Mouse (Mus musculus) liver, embryonic 16.5 days (tissue): ENCODE measurements around the gene Cgnl1. TPM values are rescaled to one million over a fixed set of nuclear protein-coding genes. Genes with fewer than 3 reads are reported as not detected.

Experiments used
- ATAC-seq: fragments of 200-750 bp; cut with Nextera tagmentation; 2 replicates; pipeline ENCODE4 v1.8.0; 2017; ENCODE audit warnings: low read depth, mild to moderate bottlenecking, moderate number of reproducible peaks, moderate library complexity
- H3K27ac ChIP-seq: fragments of 300-500 bp; sonication (generic); 2 replicates; pipeline ENCODE4 v1.5.1; 2014; ENCODE audit warnings: mild to moderate bottlenecking, low read length
- H3K27me3 ChIP-seq: fragments of 300-500 bp; sonication (generic); 2 replicates; pipeline ENCODE4 v1.6.1; 2014; ENCODE audit warnings: low read depth, low read length, mixed read lengths; ENCODE audit not compliant: control insufficient read depth, insufficient read depth
- H3K36me3 ChIP-seq: fragments of 300-500 bp; sonication (generic); 2 replicates; pipeline ENCODE4 v1.6.1; 2014; ENCODE audit warnings: mild to moderate bottlenecking; ENCODE audit not compliant: control insufficient read depth, insufficient read depth
- H3K4me1 ChIP-seq: fragments of 300-500 bp; sonication (generic); 2 replicates; pipeline ENCODE4 v1.6.1; 2014; ENCODE audit warnings: low read depth, low read length, mixed read lengths; ENCODE audit not compliant: control insufficient read depth
- H3K4me2 ChIP-seq: fragments of 300-500 bp; sonication (generic); 2 replicates; pipeline ENCODE4 v1.6.1; 2014; ENCODE audit warnings: low read depth, low read length, mixed read lengths
- H3K4me3 ChIP-seq: fragments of 300-500 bp; sonication (generic); 2 replicates; pipeline ENCODE4 v1.5.1; 2014; ENCODE audit warnings: low read depth, mild to moderate bottlenecking, low read length
- H3K9ac ChIP-seq: fragments of 300-500 bp; sonication (generic); 2 replicates; pipeline ENCODE4 v1.6.1; 2014; ENCODE audit warnings: low read depth, low read length
- H3K9me3 ChIP-seq: fragments of 300-500 bp; sonication (generic); replicated peaks from 2 replicates; pipeline ENCODE4 v1.6.1; 2016; ENCODE audit warnings: low read length; ENCODE audit not compliant: control insufficient read depth
- WGBS: fragments of 180-500 bp; shearing (Covaris S2); extraction: QIAGEN DNeasy Blood & Tissue Kit; methylation state at CpG from one replicate; pipeline ENCODE4 v1.1.7; 2014; ENCODE audit not compliant: insufficient replicate concordance; 5-methylcytosine and 5-hydroxymethylcytosine counted together
- polyA plus RNA-seq: library from polyadenylated mRNA; unstranded; fragments of >200 nt; fragmentation: Nextera tagmentation; extraction: Ambion mirVana; gene quantifications from 2 replicates; pipeline ENCODE4 v1.2.1, GENCODE M21; 2015

The Cgnl1 gene
- polyA plus RNA-seq, 1 experiment from 2014 or later, result 2.6 TPM

DNA sequence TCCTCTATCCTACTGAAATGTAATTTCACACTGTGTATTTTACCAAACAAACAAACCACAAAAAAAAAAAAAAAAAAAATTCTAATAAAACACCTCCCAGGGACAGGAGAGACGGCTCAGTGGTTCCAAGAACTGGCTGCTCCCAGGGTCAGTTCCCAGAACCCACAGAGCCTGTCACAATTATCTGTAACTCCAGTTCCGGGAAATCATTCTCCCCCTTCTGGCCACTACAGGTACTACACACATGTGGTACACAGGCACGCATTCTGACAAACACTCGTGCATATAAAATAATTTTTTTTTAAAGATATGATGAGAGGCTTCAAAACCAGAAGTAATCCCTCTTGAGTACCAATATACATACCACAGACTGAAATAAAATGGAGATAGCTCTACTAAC lies 9.7 kb downstream of the Cgnl1 start:
- H3K4me1 ChIP-seq, result no peaks in the 10 kb centered on the region; the same call in 1 of the 2 replicates
- no peak overlapping the region for H3K4me2 ChIP-seq
- no peak overlapping the region for H3K4me3 ChIP-seq
- H3K27ac ChIP-seq, result no peak overlapping the region
- no peaks in the 10 kb centered on the region for H3K9me3 ChIP-seq
- ATAC-seq, result no peak
- no peaks in the 10 kb centered on the region for H3K36me3 ChIP-seq
- no peaks in the 10 kb centered on the region for H3K27me3 ChIP-seq
- 69% methylated on average over 4 of the region's 4 CpGs for WGBS
- H3K9ac ChIP-seq, result no peak overlapping the region

DNA sequence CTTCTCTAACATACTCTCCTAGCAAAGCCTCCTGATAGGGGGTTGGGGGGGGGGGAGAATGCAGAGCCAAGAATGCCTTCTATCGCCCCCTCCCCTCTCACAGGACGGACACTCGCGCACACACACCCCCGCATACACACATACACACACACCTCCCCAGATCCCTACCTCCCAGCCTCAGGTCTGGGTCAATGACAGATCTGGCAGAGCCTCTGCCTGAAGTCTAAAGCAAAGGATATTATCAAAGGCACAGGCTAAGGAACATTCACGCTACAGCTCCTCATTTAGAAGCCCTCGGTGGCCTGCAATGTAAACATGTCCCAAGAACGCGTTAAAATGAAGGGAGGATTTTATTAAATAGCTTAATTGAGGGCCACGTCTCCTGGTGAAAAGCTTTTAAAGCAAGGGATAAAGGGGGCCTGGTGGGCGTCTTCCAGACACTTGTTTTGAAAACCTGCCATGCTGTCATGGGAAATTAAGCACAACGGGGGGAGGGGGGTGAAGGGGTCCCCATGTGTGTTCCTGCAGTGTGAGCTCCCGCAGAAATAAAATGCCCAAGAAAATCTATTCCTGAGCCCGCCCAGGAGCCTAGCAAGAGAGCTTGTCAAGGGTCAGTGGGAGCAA lies 10.8 kb downstream of the Cgnl1 start:
- ATAC-seq, result no peak

GRCm38 (mm10) chr9:71759893-71760292 lies 11.5 kb downstream of the Cgnl1 start:
- H3K27me3 ChIP-seq, result no peaks in the 10 kb centered on the region
- H3K9me3 ChIP-seq, result no peaks in the 10 kb centered on the region
- ATAC-seq, result no peak
- H3K36me3 ChIP-seq, result no peaks in the 10 kb centered on the region
- no peak overlapping the region for H3K9ac ChIP-seq
- 31% methylated on average over 5 of the region's 5 CpGs for WGBS
- H3K4me1 ChIP-seq, result no peaks in the 10 kb centered on the region; the same call in 1 of the 2 replicates
- H3K4me2 ChIP-seq, result no peak overlapping the region
- no peak overlapping the region for H3K4me3 ChIP-seq
- no peak overlapping the region for H3K27ac ChIP-seq

More for the DNA sequence above, 10.8 kb downstream of the Cgnl1 start:
- H3K27ac ChIP-seq, result no peak overlapping the region
- no peak overlapping the region for H3K4me3 ChIP-seq
- H3K4me1 ChIP-seq, result no peaks in the 10 kb centered on the region; the same call in 1 of the 2 replicates
- no peak overlapping the region for H3K4me2 ChIP-seq
- H3K9me3 ChIP-seq, result no peaks in the 10 kb centered on the region
- H3K9ac ChIP-seq, result no peak overlapping the region
- H3K36me3 ChIP-seq, result no peaks in the 10 kb centered on the region
- WGBS, result 52% methylated on average over 14 of the region's 14 CpGs
- no peaks in the 10 kb centered on the region for H3K27me3 ChIP-seq

DNA sequence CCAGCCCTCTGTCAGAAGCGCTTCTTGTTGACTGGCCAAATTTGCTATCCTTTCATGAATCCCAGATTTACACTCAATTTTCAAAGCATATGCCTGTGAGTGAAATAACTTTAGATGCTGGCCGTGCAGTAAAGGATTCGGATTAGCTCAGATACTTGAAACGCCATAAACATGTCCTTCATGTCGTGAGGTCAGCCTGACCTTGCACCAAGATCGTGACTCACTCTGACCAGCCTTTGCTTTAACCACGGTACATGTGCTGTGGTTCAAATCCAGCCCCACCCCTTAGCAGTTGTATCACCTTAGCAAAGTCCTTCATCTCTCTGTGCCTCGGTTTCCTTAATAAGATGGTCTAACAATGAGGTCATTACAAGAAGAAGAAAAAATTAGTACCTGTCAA lies 14.0 kb downstream of the Cgnl1 start:
- no peak for ATAC-seq
- H3K4me2 ChIP-seq, result no peak overlapping the region
- 56% methylated on average over 8 of the region's 8 CpGs for WGBS
- no peaks in the 10 kb centered on the region for H3K27me3 ChIP-seq
- no peaks in the 10 kb centered on the region; the same call in 1 of the 2 replicates for H3K4me1 ChIP-seq
- no peak overlapping the region for H3K4me3 ChIP-seq
- no peak overlapping the region for H3K9ac ChIP-seq
- no peak overlapping the region for H3K27ac ChIP-seq
- no peaks in the 10 kb centered on the region for H3K9me3 ChIP-seq
- no peaks in the 10 kb centered on the region for H3K36me3 ChIP-seq

GRCm38 (mm10) chr9:71756916-71757315 lies 14.5 kb downstream of the Cgnl1 start:
- H3K4me2 ChIP-seq, result no peak overlapping the region
- no peaks in the 10 kb centered on the region for H3K36me3 ChIP-seq
- no peak overlapping the region for H3K4me3 ChIP-seq
- no peak overlapping the region for H3K27ac ChIP-seq
- H3K4me1 ChIP-seq, result no peaks in the 10 kb centered on the region; the same call in 1 of the 2 replicates
- no peak for ATAC-seq
- WGBS, result 37% methylated on average over 4 of the region's 4 CpGs
- H3K9ac ChIP-seq, result no peak overlapping the region
- no peaks in the 10 kb centered on the region for H3K27me3 ChIP-seq
- no peaks in the 10 kb centered on the region for H3K9me3 ChIP-seq

DNA sequence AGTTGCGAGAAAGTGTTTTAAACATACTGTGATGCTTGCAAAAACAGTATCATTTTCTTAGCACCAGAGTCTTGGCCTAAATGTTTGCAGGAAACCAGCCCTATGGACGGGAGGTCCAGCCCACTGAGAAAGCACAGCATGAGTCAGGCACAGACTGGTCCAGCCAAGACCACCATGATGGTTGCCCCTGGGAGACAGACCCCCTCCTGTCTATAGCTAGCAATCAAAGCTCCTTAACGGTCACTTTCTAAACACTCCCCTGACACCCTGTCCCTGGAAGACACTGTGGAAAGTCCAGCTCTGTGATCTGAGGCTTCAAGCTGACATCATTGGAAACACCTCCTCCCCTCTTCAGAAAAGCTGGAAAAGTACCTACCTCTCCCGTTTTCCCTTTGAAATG lies 17.4 kb downstream of the Cgnl1 start:
- 55% methylated on average over 4 of the region's 4 CpGs for WGBS
- H3K36me3 ChIP-seq, result no peaks in the 10 kb centered on the region
- no peak overlapping the region for H3K27ac ChIP-seq
- no peak for ATAC-seq
- H3K9me3 ChIP-seq, result no peaks in the 10 kb centered on the region
- no peaks in the 10 kb centered on the region; the same call in 1 of the 2 replicates for H3K4me1 ChIP-seq
- no peak overlapping the region for H3K4me2 ChIP-seq
- H3K9ac ChIP-seq, result no peak overlapping the region
- no peaks in the 10 kb centered on the region for H3K27me3 ChIP-seq
- no peak overlapping the region for H3K4me3 ChIP-seq

- Histone ChIP-seq H3K27ac (no peak overlapping the region), H3K4me1 (no peaks in the 10 kb centered on the region; the same call in 1 of the 2 replicates), H3K9ac (no peak overlapping the region), H3K27me3 (no peaks in the 10 kb centered on the region), H3K4me2 (no peak overlapping the region), H3K36me3 (no peaks in the 10 kb centered on the region), H3K9me3 (no peaks in the 10 kb centered on the region), H3K4me3 (no peak overlapping the region)
- no peak for ATAC-seq
- WGBS, result 61% methylated on average over 4 of the region's 4 CpGs
Measured at GRCm38 (mm10) chr9:71753529-71753928, 17.9 kb downstream of the Cgnl1 start.

DNA sequence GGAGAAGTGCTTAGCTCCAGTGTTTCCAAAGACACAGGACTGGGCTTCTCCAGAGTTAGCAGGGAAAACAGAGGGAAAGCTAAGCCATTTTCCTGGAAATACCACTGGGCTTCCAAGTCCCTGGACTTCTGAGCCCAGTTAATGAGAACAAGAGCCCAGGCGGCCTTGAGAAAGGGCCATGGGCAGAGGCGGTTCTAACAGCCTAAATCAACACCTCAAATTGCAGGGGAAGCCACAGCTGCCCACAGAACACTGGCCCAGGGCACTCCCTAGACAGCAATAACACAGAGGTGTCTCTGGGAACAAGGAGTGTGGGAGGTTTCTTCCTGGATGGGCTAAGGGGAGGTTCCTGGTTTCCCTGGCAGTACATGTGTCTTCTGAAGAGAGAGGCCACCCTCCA lies 18.3 kb downstream of the Cgnl1 start:
- Histone ChIP-seq H3K9me3 (no peaks in the 10 kb centered on the region), H3K4me2 (no peak overlapping the region), H3K4me1 (no peaks in the 10 kb centered on the region; the same call in 1 of the 2 replicates), H3K27ac (no peak overlapping the region), H3K9ac (no peak overlapping the region), H3K4me3 (no peak overlapping the region), H3K27me3 (no peaks in the 10 kb centered on the region), H3K36me3 (no peaks in the 10 kb centered on the region)
- 25% methylated on average over 2 of the region's 2 CpGs for WGBS
- no peak for ATAC-seq

DNA sequence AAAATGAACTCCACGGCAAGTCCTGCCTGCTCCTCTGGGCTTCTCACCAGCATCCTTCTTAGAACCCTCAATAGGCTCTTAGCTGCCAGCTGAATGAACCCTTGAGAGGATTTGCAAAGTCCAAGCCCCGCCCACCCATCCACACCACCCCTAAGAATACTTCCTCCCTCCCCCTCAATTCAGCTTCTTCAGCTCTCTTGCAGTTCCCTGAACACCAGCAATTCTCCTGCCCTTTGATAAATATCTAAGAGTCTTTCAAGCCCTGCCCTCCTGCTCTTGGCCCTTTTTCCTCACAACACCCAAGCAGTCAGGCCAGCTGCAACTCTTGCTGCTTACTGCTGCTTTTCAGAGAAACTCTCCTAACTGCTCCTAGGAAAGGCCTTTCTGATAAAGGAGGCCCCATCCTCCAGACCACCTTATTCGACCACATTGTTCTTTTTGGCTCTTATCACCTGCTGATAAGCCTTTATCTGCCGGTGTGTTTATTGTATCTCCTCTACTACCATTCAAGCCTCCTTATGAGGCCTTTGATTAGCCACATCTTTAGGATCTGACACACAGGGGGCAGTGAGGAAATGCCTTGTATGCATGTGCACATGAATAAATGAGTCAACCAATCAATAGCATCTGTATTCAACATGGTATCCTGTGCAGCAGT lies 21.3 kb downstream of the Cgnl1 start:
- ATAC-seq, result no peak
- H3K4me3 ChIP-seq, result no peak overlapping the region
- WGBS, result 22% methylated on average over 4 of the region's 4 CpGs
- no peak overlapping the region for H3K27ac ChIP-seq
- no peak overlapping the region for H3K4me2 ChIP-seq
- no peaks in the 10 kb centered on the region for H3K27me3 ChIP-seq
- no peak overlapping the region for H3K9ac ChIP-seq
- H3K9me3 ChIP-seq, result no peaks in the 10 kb centered on the region
- no peaks in the 10 kb centered on the region for H3K36me3 ChIP-seq
- H3K4me1 ChIP-seq, result no peaks in the 10 kb centered on the region; the same call in 1 of the 2 replicates
